Mouse (Mus musculus) activated CD4-positive, CD25-positive, alpha-beta regulatory T cell, adult 4 months (primary cell): ENCODE data around the gene 9230104L09Rik. TPM values are rescaled to one million over a fixed set of nuclear protein-coding genes. Genes with fewer than 3 reads are reported as not detected.

Source experiments
- ATAC-seq: one replicate; pipeline ENCODE4 v1.8.0; 2017
- polyA plus RNA-seq, 2 experiments: library from polyadenylated mRNA; unstranded; fragments of 100-300 nt; shearing (Covaris generic); gene quantifications; one replicate each; pipeline ENCODE4 v1.2.1; 2017

Gene 9230104L09Rik
- not detected for polyA plus RNA-seq

- ATAC-seq: no peak
Measured at GRCm38 (mm10) chr2:148864966-148865365, at the start of gene 9230104L09Rik. 9230104L09Rik (minus strand) TSS chr2:148865038.

DNA sequence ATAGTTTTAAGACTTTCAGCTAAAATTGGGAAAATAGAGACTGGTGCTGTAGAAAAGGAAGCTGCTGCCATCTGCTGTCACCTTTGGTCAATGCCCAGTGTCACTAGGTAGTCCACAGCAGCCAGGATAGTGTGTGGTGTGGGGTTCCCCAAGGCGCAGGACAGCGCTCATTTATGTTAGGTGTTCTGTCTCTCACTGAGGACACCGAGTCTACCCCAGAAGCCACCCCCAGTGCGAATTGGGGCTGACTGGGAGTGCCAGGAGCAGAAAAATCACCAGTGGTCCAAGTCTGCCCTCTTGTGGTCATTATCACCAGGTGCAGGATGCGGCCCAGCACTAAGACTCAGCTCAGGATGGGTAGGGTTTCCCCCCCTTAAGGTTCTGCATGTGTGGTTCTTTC, 37.4 kb upstream of the 9230104L09Rik start:
- peak; percentile 79 for ATAC-seq

GRCm38 (mm10) chr2:148900305-148900704, 35.5 kb upstream of the 9230104L09Rik start:
- no peak for ATAC-seq

GRCm38 (mm10) chr2:148896219-148896618, 31.4 kb upstream of the 9230104L09Rik start:
- ATAC-seq: no peak

- no peak for ATAC-seq
Measured at GRCm38 (mm10) chr2:148893107-148893506, 28.3 kb upstream of the 9230104L09Rik start.

DNA sequence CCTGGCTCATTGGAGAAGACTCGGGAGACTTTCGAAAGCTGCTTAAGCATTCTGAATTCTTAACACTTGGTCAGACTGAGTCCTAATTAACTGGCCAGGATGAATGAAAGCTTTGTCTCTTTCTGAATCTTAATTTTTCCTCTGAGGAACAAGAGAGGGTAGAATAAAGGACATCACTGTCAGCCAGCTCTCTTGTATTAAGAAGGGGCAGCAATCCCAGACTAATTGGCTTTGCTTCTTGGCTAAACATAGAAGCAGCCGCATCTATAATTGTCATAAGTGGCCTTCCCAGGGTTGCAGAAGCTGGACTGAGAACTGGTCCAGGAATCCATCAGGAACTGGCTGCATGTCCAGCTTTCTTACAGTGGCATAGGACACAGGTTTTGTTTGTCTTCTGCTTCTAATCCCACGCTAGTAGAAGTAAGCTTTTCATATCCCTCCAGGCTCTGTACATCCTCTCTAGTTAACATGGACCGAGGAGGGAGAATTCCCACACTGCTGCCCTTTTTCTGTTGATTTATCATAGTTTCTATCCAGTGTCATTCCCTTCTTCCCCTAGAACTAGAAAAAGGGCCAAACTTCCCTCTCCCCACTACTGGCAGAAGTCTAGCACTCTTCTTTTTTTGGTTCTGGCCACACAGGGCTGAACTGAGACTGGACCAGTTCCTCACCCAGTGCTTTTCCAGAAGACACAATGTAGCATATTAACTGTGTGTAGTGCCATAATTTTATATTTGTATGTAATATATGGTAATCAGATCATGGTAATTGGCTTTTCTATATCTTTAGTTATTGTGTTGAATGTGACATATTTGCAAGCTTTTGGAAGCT, 25.4 kb upstream of the 9230104L09Rik start:
- no peak for ATAC-seq

DNA sequence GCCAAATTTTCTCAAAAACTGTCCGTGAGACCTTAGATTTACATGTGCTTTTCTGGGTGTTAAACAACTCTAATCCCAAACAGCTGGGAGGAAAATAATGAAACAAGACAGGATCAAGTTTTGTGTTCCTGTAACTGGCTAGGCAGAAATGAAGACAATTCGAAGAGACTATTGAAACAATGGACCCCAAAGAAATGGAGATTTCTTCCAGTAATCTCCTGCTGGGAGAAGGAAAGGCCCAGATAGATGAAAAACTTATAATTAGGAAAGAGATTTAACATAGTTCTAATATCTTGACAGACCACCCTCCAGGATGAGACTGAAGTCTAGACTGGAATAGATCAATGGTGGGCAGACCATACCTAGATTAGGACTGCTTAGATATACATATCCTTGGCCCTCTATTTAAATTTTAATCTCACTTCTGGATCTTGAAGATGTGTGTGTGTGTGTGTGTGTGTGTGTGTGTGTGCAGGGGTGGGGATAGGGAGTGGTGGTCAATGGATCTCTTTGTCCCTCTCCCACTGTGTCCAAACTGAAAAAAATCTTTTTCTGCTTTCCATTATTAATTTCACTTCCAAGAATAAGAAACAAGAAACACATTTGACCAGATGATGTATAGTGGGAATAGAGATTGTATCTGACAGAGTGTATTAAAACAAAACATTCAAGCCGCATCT, 24.6 kb upstream of the 9230104L09Rik start:
- ATAC-seq: no peak

GRCm38 (mm10) chr2:148888872-148889271, 24.0 kb upstream of the 9230104L09Rik start:
- no peak for ATAC-seq

GRCm38 (mm10) chr2:148884738-148885137, 19.9 kb upstream of the 9230104L09Rik start:
- no peak for ATAC-seq

GRCm38 (mm10) chr2:148879199-148879598, 14.4 kb upstream of the 9230104L09Rik start:
- no peak for ATAC-seq

DNA sequence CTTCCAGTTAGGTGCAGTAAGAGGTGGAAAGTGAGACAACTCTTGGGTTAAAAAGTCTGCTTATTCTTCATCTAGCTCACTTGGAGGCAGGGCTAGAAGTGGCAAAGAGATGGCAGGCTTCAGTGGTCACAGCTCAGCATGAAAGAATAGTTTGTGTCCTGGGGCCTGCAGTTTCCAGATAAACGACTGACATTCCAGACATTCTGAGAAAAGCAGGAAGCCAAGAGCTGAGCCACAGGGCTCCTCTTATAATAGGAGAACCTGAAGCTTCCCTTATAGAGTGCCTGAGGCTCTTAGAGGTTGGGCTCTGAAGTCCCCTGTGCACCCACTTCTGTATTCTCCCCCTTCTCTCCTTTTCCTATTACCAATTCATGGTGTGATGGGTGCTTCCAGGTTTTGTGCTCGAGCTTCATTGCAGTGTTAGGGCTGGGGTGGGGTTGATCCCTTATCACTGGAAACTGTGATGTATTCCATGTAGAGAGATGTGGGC, 13.8 kb upstream of the 9230104L09Rik start:
- ATAC-seq: no peak

DNA sequence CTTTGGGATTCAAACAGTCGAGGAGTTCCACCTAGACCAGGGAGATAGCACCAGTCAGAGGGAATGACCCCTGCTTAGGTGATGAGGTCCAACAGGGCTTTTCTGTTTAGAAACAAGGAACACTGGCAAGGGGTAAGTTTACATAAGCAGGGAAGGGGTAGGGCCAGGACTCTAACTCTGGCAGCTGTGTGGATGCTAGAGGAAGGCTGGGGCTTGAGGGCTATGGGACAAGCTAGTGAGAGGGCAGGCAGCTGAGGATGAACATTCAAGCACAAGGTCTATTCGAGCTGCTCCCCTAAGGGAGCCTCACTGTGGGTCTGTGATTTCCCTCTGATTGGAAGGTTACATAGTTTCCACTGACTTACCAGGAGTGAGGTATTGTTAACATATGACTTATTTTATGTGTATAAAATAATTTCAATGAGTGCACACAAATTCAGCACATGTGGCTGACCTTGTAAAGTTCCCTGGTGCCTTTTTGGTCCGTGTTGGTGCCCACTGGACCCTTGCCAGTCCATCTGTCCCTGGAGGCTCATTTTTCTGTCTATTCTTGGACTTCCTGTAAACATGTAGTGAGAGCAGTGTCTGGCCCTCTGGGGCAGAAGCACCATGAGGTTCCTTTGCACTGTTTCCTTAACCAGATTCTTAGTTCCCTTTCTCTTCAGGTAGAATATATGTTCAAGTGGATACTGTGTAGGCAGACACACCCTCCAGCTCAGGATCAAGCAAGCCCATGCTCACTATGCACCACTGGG, 12.4 kb upstream of the 9230104L09Rik start:
- no peak for ATAC-seq

DNA sequence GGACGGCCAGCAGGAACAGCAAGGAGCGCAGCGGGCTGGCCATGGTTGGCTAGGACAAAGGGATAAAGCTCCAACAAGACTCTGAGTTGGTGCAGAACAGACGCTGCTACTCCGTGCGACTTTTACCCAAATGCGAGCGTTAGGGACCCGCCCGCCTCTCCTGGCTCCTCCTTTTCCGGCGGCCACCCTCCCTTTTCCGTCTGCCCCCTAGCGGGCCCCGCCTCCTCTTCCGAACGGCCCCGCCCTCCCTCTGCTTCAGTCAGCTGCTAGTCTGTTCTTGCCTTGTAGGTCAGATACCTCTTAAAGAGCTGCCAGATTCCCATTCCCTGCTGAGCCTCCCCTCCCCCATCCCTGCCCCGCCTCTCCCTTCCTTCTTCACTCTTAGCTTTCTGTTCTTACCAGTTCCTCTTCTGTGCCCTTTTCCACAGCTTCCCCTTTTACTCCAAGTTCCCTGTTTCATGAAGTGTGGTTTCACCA, 10.5 kb upstream of the 9230104L09Rik start, which contains the start of gene Cst3:
Cst3 (minus strand) TSS at position 358 of the 477 bp plus-strand sequence.
- peak; percentile 98 for ATAC-seq

GRCm38 (mm10) chr2:148874617-148875334, 9.9 kb upstream of the 9230104L09Rik start:
- ATAC-seq: peak; percentile 58

- no peak for ATAC-seq
Measured at GRCm38 (mm10) chr2:148874224-148874616, 9.4 kb upstream of the 9230104L09Rik start.

DNA sequence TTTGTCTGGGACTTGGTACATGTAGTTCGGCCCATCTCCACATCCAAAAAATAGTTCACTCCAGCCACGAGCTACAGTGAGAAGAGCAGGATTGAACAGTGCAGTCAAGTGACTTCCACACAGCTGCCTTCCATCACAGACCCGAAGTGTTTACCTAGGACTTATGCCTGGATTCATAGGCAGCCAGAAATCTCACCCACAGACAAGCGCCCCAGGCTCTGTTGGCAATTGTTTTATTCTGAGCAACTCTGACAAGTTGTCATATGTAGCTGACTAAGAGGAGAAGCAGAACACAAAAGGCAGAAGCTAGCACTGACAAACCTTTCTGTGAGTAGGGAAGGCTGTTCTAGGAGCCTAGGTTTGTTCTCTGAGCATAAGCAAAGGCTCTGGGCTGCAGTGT, 8.0 kb upstream of the 9230104L09Rik start:
- no peak for ATAC-seq

DNA sequence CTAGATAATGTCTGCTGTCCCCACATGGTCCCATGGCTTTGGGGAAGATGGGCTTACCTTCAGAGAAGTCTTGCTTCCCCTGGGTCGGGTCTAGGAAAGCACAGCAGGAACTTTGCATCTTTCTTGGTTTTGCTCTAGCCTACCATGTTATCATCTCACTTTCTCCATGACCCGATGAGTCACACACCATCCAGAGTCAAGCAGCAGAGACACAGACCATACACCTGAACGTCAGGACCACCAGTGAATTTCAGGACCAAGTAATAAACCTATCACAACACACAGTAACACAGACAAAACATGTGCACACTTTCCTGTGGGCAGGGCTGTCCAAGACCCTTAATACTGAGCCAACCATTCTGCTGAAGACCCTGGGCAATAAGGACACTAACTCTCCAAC, 5.7 kb upstream of the 9230104L09Rik start:
- ATAC-seq: no peak

- no peak for ATAC-seq
Measured at GRCm38 (mm10) chr2:148868959-148869358, 4.1 kb upstream of the 9230104L09Rik start.

GRCm38 (mm10) chr2:148861693-148862092, 3.1 kb downstream of the 9230104L09Rik start:
- ATAC-seq: no peak

DNA sequence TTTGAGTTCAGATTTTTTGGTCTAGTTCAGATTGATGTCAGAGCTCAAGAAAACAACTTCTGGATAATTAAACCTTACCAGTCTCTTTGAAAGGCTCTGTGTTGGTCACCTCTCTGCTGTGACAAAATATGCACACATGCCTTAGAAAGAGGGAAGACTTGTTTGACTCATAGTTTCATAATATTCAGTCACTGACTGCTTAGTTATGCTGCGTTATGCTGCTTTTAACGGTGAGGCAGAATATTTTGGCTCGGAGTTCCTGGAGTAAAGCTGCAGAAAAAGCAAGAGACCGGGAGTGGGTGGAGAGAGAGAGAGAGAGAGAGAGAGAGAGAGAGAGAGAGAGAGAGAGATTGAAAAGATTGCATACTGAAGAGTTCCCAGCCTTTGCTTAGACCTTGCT, 3.8 kb downstream of the 9230104L09Rik start:
- ATAC-seq: no peak

DNA sequence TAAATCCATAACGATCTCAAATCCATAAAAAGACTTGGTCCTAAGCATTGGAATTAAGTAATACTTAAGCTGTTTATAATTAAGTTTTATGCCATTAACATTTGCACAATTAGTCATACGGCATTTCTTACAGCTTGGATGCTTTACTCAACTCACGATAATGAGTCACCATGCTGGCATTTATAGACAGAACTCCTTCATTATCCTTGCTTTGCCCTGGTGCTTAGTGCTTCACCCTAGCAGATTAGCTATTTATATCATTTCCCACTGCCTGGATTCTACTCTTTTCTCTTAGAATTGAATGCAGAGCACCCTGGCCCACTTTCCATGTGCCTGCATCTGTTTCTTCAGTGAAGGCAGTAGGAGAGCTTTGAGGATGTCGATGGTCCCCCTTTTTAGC, 7.3 kb downstream of the 9230104L09Rik start:
- ATAC-seq: no peak
